Mouse (Mus musculus): Measurements from ENCODE around the gene Auts2.

DNA sequence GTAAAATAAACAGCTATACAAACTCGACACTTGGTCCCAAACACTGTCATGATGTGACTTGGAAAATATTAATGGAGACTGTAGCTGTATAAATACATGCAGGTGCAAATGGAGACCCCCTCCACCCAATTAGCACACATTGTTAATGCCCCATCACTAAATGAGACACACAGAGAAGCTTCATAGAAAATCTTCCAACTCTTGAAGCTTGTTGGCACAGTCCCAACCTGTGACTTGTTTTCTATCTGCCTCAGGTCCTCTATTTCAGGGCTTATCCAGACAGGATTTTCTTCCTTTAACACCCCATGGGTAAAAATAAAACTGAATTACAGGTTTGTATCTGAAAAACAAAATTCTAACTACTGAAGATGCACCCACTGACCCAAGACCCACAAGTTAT lies 272.2 kb downstream of the Auts2 start:
- TF ChIP-seq CTCF (IDR thresholded peaks at IDR 0.05; ENCODE audit: borderline replicate concordance, insufficient read depth, low read depth, low read length) (no peak), POLR2A (IDR thresholded peaks at IDR 0.05; ENCODE audit: borderline replicate concordance, insufficient read depth, low read length) (no peak)

Measured in cerebellum, adult 2 months (tissue).